ENCODE assay signal across 10 mouse cellular contexts in genomic region chr6:148959540-148960238, GRCm38 (mm10).
"Had no signal": no experiment of that assay in that cellular context is flagged by ENCODE, and none has a peak within 500 bp of the region (broad histone marks: within the 10 kb centered on the region; RNA-seq: fewer than 3 reads in every experiment).

No protein-coding gene starts in this region.

- H3K4me2 ChIP-seq: liver, embryonic 13.5 days; midbrain, embryonic 13.5 days; stomach, embryonic 15.5 days had no signal

- H3K9ac ChIP-seq: liver, embryonic 13.5 days; liver, postnatal 0 days; midbrain, embryonic 13.5 days; stomach, embryonic 15.5 days had no signal

- DNase-seq: kidney, postnatal 25 days; liver; liver, embryonic 13.5 days; liver, postnatal 0 days; right cerebral cortex, postnatal 14 days; thymus, adult 2 months; thymus, postnatal 25 days had no signal

- ATAC-seq: liver, postnatal 0 days; midbrain, embryonic 13.5 days had no signal

- H3K27me3 ChIP-seq: liver, embryonic 13.5 days; midbrain, embryonic 13.5 days; stomach, embryonic 15.5 days had no signal

- H3K36me3 ChIP-seq: liver, embryonic 13.5 days; midbrain, embryonic 13.5 days; stomach, embryonic 15.5 days had no signal

- H3K27ac ChIP-seq: left cerebral cortex, adult 2 months; liver, embryonic 13.5 days; midbrain, embryonic 13.5 days; stomach, embryonic 15.5 days had no signal

- H3K4me1 ChIP-seq: midbrain, embryonic 13.5 days; stomach, embryonic 15.5 days had no signal

- H3K9me3 ChIP-seq: liver, embryonic 13.5 days; midbrain, embryonic 13.5 days; stomach, embryonic 15.5 days had no signal

- H3K4me3 ChIP-seq: left cerebral cortex, adult 2 months; liver, embryonic 13.5 days; midbrain, embryonic 13.5 days; stomach, embryonic 15.5 days had no signal
